In the genomic region with DNA sequence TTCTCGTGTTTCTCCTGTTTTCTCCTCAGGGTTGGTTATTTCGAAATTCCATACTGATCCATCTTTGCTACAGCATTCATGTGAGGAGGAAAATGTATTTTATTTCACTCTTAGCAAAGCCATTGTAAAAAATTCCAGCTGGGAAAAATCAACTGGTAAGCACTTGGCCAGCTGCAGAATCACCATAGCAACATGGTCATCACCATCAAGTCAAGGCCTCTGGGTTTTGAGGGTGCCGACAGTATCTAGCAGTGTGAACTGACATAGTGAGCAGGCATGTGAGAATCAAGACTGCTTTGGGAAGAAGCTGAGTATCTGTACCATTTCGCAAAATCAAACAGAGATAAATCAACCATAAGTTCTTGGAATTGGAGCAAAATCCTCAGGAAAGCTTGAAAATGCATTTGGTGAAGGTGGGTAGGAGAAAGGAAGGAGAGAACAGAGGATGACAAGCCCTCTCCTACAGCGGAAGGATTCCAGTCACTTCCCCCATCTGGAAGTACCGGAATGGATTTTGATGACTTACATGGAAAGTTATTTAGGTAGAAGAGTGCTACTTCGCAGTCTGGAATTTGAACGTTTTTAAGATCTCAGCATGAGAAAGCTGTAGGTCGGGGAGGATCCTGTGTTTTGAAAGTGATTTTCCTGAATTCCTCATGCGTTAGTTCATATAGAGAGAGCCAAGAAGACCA, we compare ENCODE assay signal across 11 mouse cellular contexts.
DNase-seq lines count a peak whose midpoint lies in the region; ATAC-seq lines count a peak whose summit lies in the region.
"Had no signal": no experiment of that assay in that cellular context is flagged by ENCODE, and none has a peak within 500 bp of the region (broad histone marks: within the 10 kb centered on the region; RNA-seq: fewer than 3 reads in every experiment).

No protein-coding gene starts in this region.

- 70% methylated on average over 10 of the region's 10 CpGs for WGBS in heart, embryonic 11.5 days (ENCODE audit: insufficient replicate concordance)
- WGBS in limb, embryonic 13.5 days = 61% methylated on average over 10 of the region's 10 CpGs

- H3K9me3 ChIP-seq in heart, embryonic 11.5 days (replicated peaks; ENCODE audit: control insufficient read depth, low read length) = no peaks in the 10 kb centered on the region
- no peaks in the 10 kb centered on the region for H3K9me3 ChIP-seq in limb, embryonic 13.5 days
- H3K9me3 ChIP-seq: hindbrain, embryonic 13.5 days had no signal

- H3K9ac ChIP-seq in heart, embryonic 11.5 days (ENCODE audit: low read depth, low read length) = no peak overlapping the region
- H3K9ac ChIP-seq in limb, embryonic 13.5 days = no peak overlapping the region
- H3K9ac ChIP-seq: hindbrain, embryonic 13.5 days had no signal

- DNase-seq in heart, adult 18-20 months = peak; percentile 45 to 46
- peak; percentile 74 for DNase-seq in 3T3-L1 (ENCODE audit: low read depth, low spot score)
- DNase-seq in gastrocnemius, postnatal 14 days = peak; percentile 40
- DNase-seq in layer of hippocampus, postnatal 14 days (ENCODE audit: low spot score in 2 of 2) = no peak
- DNase-seq in cerebellum, adult 11 months = no peak
- DNase-seq: adrenal gland, postnatal 36 days; cerebellum, adult 9-10 months had no signal

- no peaks in the 10 kb centered on the region for H3K36me3 ChIP-seq in heart, embryonic 11.5 days (ENCODE audit: control insufficient read depth, insufficient read depth, low read length)
- H3K36me3 ChIP-seq in limb, embryonic 13.5 days = no peaks in the 10 kb centered on the region
- H3K36me3 ChIP-seq: hindbrain, embryonic 13.5 days had no signal

- H3K27me3 ChIP-seq in heart, embryonic 11.5 days (ENCODE audit: control insufficient read depth, insufficient read depth, low read length) = no peaks in the 10 kb centered on the region
- H3K27me3 ChIP-seq in limb, embryonic 13.5 days = no peaks in the 10 kb centered on the region
- H3K27me3 ChIP-seq: hindbrain, embryonic 13.5 days had no signal

- H3K27ac ChIP-seq in heart, embryonic 11.5 days (ENCODE audit: low read depth, low read length) = no peak overlapping the region
- no peak overlapping the region; the same call in 1 of the 2 replicates for H3K27ac ChIP-seq in limb, embryonic 13.5 days
- H3K27ac ChIP-seq: hindbrain, embryonic 13.5 days had no signal

- no peak overlapping the region for H3K4me3 ChIP-seq in heart, embryonic 11.5 days (ENCODE audit: low read depth, low read length)
- H3K4me3 ChIP-seq in limb, embryonic 13.5 days = no peak overlapping the region
- H3K4me3 ChIP-seq: hindbrain, embryonic 13.5 days had no signal

- H3K4me2 ChIP-seq in heart, embryonic 11.5 days = no peak overlapping the region
- H3K4me2 ChIP-seq in limb, embryonic 13.5 days (replicated peaks) = no peak overlapping the region
- H3K4me2 ChIP-seq: hindbrain, embryonic 13.5 days had no signal

- H3K4me1 ChIP-seq in heart, embryonic 11.5 days (ENCODE audit: control insufficient read depth, insufficient read depth, low read length) = no peaks in the 10 kb centered on the region
- peaks cover 7% of the 10 kb centered on the region for H3K4me1 ChIP-seq in limb, embryonic 13.5 days
- H3K4me1 ChIP-seq: hindbrain, embryonic 13.5 days had no signal

- intact Hi-C loops in gastrocnemius, postnatal 14 days (cut with DNase I; ENCODE audit: low total_unique reads) = no loop called here

- ATAC-seq in heart, embryonic 11.5 days (replicated peaks; ENCODE audit: insufficient number of reproducible peaks, low FRiP score, low TSS enrichment) = no peak
- peak; percentile 81; the same call in 1 of the 2 replicates for ATAC-seq in limb, embryonic 13.5 days (ENCODE audit: low FRiP score, low read depth)
- ATAC-seq in erythroid progenitor cell, adult 5-6 weeks (replicated peaks; ENCODE audit: low FRiP score, poor library complexity, severe bottlenecking) = no peak

Comparison
In these comparisons a context has a peak if more than half of its experiments do, and no peak if none do; other contexts are left out.
1. DNase-seq: peak in heart, adult 18-20 months (2 of 2), 3T3-L1 (single experiment) and gastrocnemius, postnatal 14 days (single experiment); none in layer of hippocampus, postnatal 14 days (0 of 2) and cerebellum, adult 11 months (single experiment).